Mouse (Mus musculus) lung, embryonic 14.5 days (tissue): ENCODE measurements at regions not wholly inside any gene's neighbourhood (a gene's known extent, or its start where the extent isn't known, plus 50 kb on each side); places are given as distances from the start of the nearest gene placed in this dataset.

Experiments used
- ATAC-seq: fragments of 200-750 bp; cut with Nextera tagmentation; 2 replicates; pipeline ENCODE4 v1.8.0; 2017; ENCODE audit warnings: mild to moderate bottlenecking, moderate TSS enrichment, moderate library complexity; ENCODE audit not compliant: insufficient read depth
- DNase-seq: peaks from one replicate; pipeline ENCODE4 v3.0.0-alpha.2; 2015
- H3K27ac ChIP-seq: fragments of 300-500 bp; sonication (generic); 2 replicates; pipeline ENCODE4 v1.5.1; 2014; ENCODE audit warnings: low read depth, mild to moderate bottlenecking, moderate library complexity
- H3K27me3 ChIP-seq: fragments of 300-500 bp; sonication (generic); 2 replicates; pipeline ENCODE4 v1.6.1; 2014; ENCODE audit warnings: low read length, control low read depth; ENCODE audit not compliant: insufficient read depth
- H3K36me3 ChIP-seq: fragments of 300-500 bp; sonication (generic); 2 replicates; pipeline ENCODE4 v1.6.1; 2014; ENCODE audit warnings: control low read depth; ENCODE audit not compliant: insufficient read depth
- H3K4me1 ChIP-seq: fragments of 300-500 bp; sonication (generic); 2 replicates; pipeline ENCODE4 v1.6.1; 2014; ENCODE audit warnings: antibody characterized with exemption, control low read depth; ENCODE audit not compliant: insufficient read depth
- H3K4me2 ChIP-seq: fragments of 300-500 bp; sonication (generic); 2 replicates; pipeline ENCODE4 v1.6.1; 2014; ENCODE audit warnings: mild to moderate bottlenecking
- H3K4me3 ChIP-seq: fragments of 300-500 bp; sonication (generic); 2 replicates; pipeline ENCODE4 v1.5.1; 2014; ENCODE audit warnings: low read depth, low read length
- H3K9ac ChIP-seq: fragments of 300-500 bp; sonication (generic); 2 replicates; pipeline ENCODE4 v1.6.1; 2014
- H3K9me3 ChIP-seq: fragments of 300-500 bp; sonication (generic); 2 replicates; pipeline ENCODE4 v1.6.1; 2016; ENCODE audit warnings: low read depth, low read length, control low read depth
- CTCF ChIP-seq: IDR thresholded peaks from 2 replicates; pipeline ENCODE4 v1.5.1; 2016; ENCODE audit warnings: antibody characterized with exemption, low read depth
- WGBS: fragments of 180-500 bp; shearing (Covaris S2); extraction: QIAGEN DNeasy Blood & Tissue Kit; methylation state at CpG from one replicate; pipeline ENCODE4 v1.1.7; 2014; 5-methylcytosine and 5-hydroxymethylcytosine counted together

DNA sequence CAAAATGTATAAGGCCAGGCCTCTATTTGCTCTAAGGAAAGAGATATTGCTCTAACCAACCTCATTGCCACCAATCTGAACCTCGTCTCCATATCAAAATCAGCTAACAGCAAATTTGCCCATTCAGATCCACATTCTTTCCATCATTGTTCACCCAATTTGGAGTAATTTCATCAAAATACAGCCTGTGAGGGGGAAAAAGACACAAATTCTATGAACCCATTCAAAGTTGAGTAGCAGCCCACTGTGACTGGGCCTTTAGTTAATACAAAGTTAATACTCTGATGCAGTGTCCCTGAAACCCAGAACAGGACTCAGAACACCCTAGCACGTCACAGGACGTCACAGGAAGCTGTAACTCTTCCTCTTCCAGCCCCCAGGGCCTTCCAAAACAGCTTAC, 177.3 kb downstream of the Efcab1 start:
- Histone ChIP-seq H3K4me2 (no peak overlapping the region), H3K4me1 (peaks cover 4% of the 10 kb centered on the region; the same call in 1 of the 2 replicates), H3K9me3 (no peaks in the 10 kb centered on the region; the same call in 1 of the 2 replicates), H3K27ac (peak overlapping the region; percentile 96), H3K27me3 (0 out of 2 replicates have a peak, but pooled peaks cover 3% of the 10 kb centered on the region), H3K9ac (no peak overlapping the region), H3K36me3 (no peaks in the 10 kb centered on the region), H3K4me3 (no peak overlapping the region)
- TF ChIP-seq CTCF: no peak
- DNase-seq (peak; percentile 20), ATAC-seq (no peak)
- 60% methylated on average over 3 of the region's 3 CpGs for WGBS

DNA sequence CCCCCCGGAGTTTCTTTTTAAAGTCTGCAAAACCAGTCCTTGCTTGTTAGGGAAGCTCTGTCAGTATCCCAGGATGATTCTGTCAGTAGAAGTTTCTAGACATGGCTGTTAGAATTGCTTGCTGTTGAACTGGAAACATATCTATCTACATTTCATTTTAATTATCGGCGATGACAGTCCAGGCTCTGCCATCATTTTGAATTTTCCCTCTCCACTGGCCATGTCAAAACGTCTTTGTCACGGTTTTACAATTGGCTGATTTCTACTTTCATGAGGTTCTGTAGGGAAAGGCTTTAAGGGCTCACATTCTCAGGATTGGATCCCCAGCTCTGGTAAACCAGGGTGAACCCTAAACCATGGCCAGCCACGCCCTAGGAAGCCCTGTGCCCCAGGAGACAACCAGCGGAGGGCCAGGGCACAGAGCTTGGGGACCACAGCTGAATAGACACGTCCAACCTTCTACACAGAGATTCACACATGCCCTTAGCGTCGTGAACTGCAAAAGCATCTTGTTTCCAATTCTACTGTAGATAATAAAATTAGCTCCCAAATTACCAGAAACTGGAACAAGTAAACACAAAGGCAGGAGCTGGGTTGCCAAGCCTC, 177.8 kb downstream of the Efcab1 start:
- Histone ChIP-seq H3K27ac (peak overlapping the region; percentile 96), H3K4me3 (peak overlapping the region; percentile 47), H3K27me3 (0 out of 2 replicates have a peak, but pooled peaks cover 3% of the 10 kb centered on the region), H3K4me1 (peaks cover 4% of the 10 kb centered on the region; the same call in 1 of the 2 replicates), H3K9me3 (no peaks in the 10 kb centered on the region; the same call in 1 of the 2 replicates), H3K9ac (peak overlapping the region; percentile 65), H3K36me3 (no peaks in the 10 kb centered on the region), H3K4me2 (peak overlapping the region; percentile 80)
- ATAC-seq: peak; percentile 50
- DNase-seq: no peak
- TF ChIP-seq CTCF: no peak
- 25% methylated on average over 10 of the region's 10 CpGs for WGBS

DNA sequence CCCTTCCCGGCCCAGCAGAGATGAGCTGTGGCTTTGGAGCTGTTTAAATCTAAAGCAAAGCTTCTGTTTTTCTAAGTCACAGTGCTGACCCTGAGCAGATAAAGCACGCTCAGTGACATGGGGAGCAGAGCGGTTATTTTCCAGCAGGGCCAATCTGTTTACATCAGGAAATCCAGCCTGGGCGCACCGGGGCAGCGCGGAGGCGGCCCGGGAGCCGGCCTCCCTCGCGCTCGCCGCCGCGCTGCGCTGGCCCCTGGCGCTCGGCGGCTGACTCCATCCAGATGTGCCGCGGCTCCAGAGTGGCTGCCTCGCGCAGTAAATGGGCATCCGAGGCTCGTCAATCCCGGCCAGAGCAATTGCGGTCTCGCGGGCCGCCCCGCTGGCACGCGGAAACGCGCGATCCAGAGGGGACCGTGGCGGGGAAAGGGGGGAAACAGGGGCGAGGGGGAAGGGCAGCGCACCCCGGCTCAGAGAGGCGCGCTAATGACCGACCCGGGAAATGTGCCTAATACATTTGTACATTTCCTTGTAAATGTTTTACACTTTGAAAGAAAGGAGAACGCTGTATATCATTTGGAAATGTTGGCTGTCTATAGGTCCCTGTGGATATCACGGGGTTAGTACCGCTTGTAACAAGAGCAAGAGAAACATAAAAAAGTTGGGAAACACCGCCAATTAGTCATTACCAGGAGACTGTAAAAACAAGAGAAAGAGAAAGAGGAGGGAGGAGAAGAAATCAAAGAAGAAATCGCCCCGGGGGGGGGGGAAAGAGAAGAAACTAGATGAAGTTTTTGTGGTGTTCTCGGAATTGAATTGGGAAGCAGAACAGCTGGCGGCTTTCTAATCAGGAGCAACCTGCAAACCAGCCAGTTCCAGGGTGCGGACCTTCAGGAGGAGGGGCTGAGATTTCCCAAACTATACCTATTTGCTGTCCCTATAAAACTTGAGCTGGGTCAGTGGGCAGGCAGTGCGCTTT, 178.6 kb downstream of the Efcab1 start:
- H3K27ac ChIP-seq: peak overlapping the region; percentile 96
- WGBS: 2% methylated on average over 56 of the region's 56 CpGs
- ATAC-seq (peak; percentile 91), DNase-seq (peak; percentile 81)
- H3K4me2 ChIP-seq: peak overlapping the region; percentile 80
- no peak for TF ChIP-seq CTCF
- H3K9me3 ChIP-seq: no peaks in the 10 kb centered on the region; the same call in 1 of the 2 replicates
- H3K36me3 ChIP-seq: no peaks in the 10 kb centered on the region
- 0 out of 2 replicates have a peak, but pooled peaks cover 3% of the 10 kb centered on the region for H3K27me3 ChIP-seq
- H3K4me3 ChIP-seq: peak overlapping the region; percentile 47
- peak overlapping the region; percentile 65 for H3K9ac ChIP-seq
- peaks cover 4% of the 10 kb centered on the region; the same call in 1 of the 2 replicates for H3K4me1 ChIP-seq

DNA sequence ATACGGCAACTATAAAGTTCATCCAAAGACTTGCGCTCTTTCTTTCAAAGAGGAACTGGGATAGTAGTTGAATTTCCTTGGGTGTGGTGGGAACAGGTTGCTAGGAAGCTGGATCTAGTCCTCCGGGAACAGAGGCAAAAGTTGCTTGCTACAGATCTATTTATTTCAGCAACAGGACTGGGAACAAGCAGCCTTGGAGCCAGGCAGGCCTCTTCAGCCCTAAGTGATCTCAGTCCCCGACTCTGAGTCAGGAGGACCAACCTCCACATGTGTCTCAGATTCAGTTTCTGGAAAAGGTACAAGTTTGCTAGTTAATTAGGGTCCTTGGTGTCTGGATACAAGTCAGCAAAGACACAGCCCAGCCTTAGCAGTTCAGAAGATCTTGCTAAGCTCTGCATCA, 180.2 kb downstream of the Efcab1 start:
- no peak for TF ChIP-seq CTCF
- Histone ChIP-seq H3K36me3 (no peaks in the 10 kb centered on the region), H3K27me3 (0 out of 2 replicates have a peak, but pooled peaks cover 3% of the 10 kb centered on the region), H3K27ac (no peak overlapping the region), H3K4me2 (no peak overlapping the region), H3K4me1 (peaks cover 4% of the 10 kb centered on the region; the same call in 1 of the 2 replicates), H3K9me3 (no peaks in the 10 kb centered on the region), H3K9ac (no peak overlapping the region), H3K4me3 (no peak overlapping the region)
- DNase-seq (no peak), ATAC-seq (no peak)
- 76% methylated on average over 4 of the region's 4 CpGs for WGBS

DNA sequence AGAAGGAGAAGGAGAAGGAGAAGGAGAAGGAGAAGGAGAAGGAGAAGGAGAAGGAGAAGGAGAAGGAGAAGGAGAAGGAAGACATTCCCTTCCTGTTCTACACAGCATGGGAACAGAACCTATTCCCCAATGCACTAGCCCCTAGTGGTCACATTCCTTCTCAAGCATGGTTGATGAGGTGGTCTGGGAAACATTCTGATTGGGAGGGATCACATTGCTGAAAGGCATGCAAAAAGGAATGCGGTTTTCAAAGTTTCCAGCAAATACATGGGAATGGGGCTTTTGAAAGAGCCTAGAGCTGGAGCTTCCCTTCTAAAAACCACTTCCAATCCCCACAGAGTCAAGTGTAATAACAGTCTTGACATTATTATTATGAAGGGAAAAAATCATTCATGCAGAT, 197.5 kb downstream of the Efcab1 start:
- peak; percentile 15 for DNase-seq
- WGBS: 42% methylated on average over 1 of the region's 1 CpGs
- H3K4me1 ChIP-seq: no peaks in the 10 kb centered on the region

DNA sequence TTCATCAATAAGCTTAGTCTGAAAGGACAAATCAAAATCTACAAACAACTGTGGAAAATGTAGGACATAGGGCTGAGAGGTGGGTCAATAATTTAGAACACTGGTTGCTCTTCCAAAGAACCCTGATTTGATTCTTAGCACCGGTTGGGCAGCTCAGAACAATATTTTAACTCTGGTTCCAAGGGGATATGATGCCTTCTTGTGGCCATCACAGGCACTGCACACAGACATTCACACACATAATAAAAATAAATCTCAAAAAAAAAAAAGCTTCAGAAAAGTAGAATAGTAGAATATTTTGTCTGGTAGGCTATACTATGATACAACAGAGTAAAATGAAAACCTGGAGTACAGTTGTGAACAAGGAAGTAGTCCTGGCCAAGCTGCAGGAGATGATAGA, 200.8 kb downstream of the Efcab1 start:
- Histone ChIP-seq H3K36me3 (no peaks in the 10 kb centered on the region), H3K9ac (no peak overlapping the region), H3K9me3 (no peaks in the 10 kb centered on the region), H3K27ac (no peak overlapping the region), H3K4me3 (no peak overlapping the region), H3K27me3 (no peaks in the 10 kb centered on the region), H3K4me1 (no peaks in the 10 kb centered on the region), H3K4me2 (no peak overlapping the region)
- 82% methylated on average over 1 of the region's 1 CpGs for WGBS
- ATAC-seq (no peak), DNase-seq (no peak)
- peak; percentile 20; the same call in 1 of the 2 replicates for TF ChIP-seq CTCF

More for the DNA sequence above, 197.5 kb downstream of the Efcab1 start:
- Histone ChIP-seq H3K4me3 (no peak overlapping the region), H3K36me3 (no peaks in the 10 kb centered on the region), H3K27ac (no peak overlapping the region), H3K27me3 (no peaks in the 10 kb centered on the region), H3K9ac (no peak overlapping the region), H3K4me2 (no peak overlapping the region), H3K9me3 (no peaks in the 10 kb centered on the region)
- TF ChIP-seq CTCF: no peak
- no peak for ATAC-seq

DNA sequence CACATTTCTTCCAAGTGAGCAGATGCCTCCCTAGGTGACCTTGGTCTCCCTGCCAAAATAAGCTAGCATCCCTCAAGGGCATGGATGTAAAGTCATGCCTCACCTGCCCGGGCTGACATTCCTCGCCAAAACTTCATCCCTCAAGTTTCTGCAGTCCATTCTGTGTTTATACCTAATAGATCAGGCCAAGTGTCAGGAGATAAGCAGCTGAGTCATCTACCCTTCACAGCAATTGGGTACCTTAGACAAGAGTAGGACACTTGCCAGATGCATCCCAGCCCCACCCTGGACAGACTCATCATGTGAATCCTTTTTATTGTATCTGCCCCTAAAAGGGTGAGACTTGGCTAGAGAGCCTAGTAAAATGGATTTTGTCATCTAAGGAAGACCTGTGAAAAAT, 204.1 kb upstream of the Gm21897 start:
- no peak overlapping the region for H3K9ac ChIP-seq
- no peak for DNase-seq
- H3K27me3 ChIP-seq: no peaks in the 10 kb centered on the region
- H3K36me3 ChIP-seq: no peaks in the 10 kb centered on the region
- H3K4me1 ChIP-seq: peaks cover 9% of the 10 kb centered on the region; the same call in 1 of the 2 replicates
- no peak overlapping the region for H3K4me3 ChIP-seq
- ATAC-seq: no peak
- H3K9me3 ChIP-seq: no peaks in the 10 kb centered on the region
- WGBS: 35% methylated on average over 2 of the region's 2 CpGs
- no peak for TF ChIP-seq CTCF
- H3K27ac ChIP-seq: no peak overlapping the region
- no peak overlapping the region for H3K4me2 ChIP-seq
